Mouse (Mus musculus) adrenal gland, adult 18-20 months (tissue): ENCODE results near the gene Iqcn. TPM values are rescaled to one million over a fixed set of nuclear protein-coding genes. Genes with fewer than 3 reads are reported as not detected.

Experiments used
- DNase-seq, 2 experiments: peaks; one replicate each; pipeline ENCODE4 v3.0.0; 2021 to 2022; ENCODE audit warnings: low spot score in 2 of 2
- total RNA-seq, 2 experiments: library from RNA; stranded (reverse); gene quantifications; 1 replicate in 1 of 2; 2 replicates in 1 of 2; pipeline ENCODE4 v1.2.3; 2021

The Iqcn gene
- total RNA-seq, 2 experiments from 2014 or later, result 0.10 TPM; not detected in 1

GRCm38 (mm10) chr8:70699116-70699833, 4.0 kb upstream of the Iqcn start:
- DNase-seq, result peak; percentile 61 to 81

- peak in 1 of 2 experiments; percentile 79 for DNase-seq
These were observed 3.3 kb upstream of the Iqcn start for GRCm38 (mm10) chr8:70699834-70700554.

GRCm38 (mm10) chr8:70700555-70700922, 2.7 kb upstream of the Iqcn start:
- DNase-seq, result peak; percentile 85

GRCm38 (mm10) chr8:70701048-70701981, 1.9 kb upstream of the Iqcn start:
- DNase-seq, result no peak

- DNase-seq, result no peak
These were observed 1.0 kb upstream of the Iqcn start for GRCm38 (mm10) chr8:70701982-70702841.

- peak; percentile 51 to 58 for DNase-seq
These were observed 445 bp upstream of the Iqcn start for GRCm38 (mm10) chr8:70702842-70703182.

GRCm38 (mm10) chr8:70708281-70708680, 5.0 kb downstream of the Iqcn start:
- DNase-seq, result no peak

GRCm38 (mm10) chr8:70709794-70710193, 6.5 kb downstream of the Iqcn start:
- no peak for DNase-seq

- no peak for DNase-seq
These were observed 7.0 kb downstream of the Iqcn start for GRCm38 (mm10) chr8:70710296-70710695.

- DNase-seq, result no peak
These were observed 7.8 kb downstream of the Iqcn start for GRCm38 (mm10) chr8:70711041-70711440.

- no peak for DNase-seq
These were observed 10.7 kb downstream of the Iqcn start for GRCm38 (mm10) chr8:70713991-70714390.

- no peak for DNase-seq
These were observed 11.8 kb downstream of the Iqcn start for GRCm38 (mm10) chr8:70715086-70715485.

GRCm38 (mm10) chr8:70716521-70717400, 13.5 kb downstream of the Iqcn start:
- no peak for DNase-seq

- DNase-seq, result peak; percentile 61 to 63
These were observed 15.0 kb downstream of the Iqcn start, which contains the start of gene Gm3336 for GRCm38 (mm10) chr8:70718297-70718696. Gene Gm3336 (plus strand): TSS chr8:70718543.

- DNase-seq, result no peak
These were observed 16.6 kb downstream of the Iqcn start for GRCm38 (mm10) chr8:70719796-70720270.

- DNase-seq, result peak; percentile 75 to 87
These were observed 17.5 kb downstream of the Iqcn start for GRCm38 (mm10) chr8:70720739-70721138.

GRCm38 (mm10) chr8:70721601-70722000, 18.3 kb downstream of the Iqcn start:
- no peak for DNase-seq

GRCm38 (mm10) chr8:70723486-70724210, 20.4 kb downstream of the Iqcn start, which contains the start of gene Pde4c:
Gene Pde4c (plus strand): TSS chr8:70723720.
- no peak for DNase-seq

- DNase-seq, result no peak
These were observed 21.0 kb downstream of the Iqcn start for GRCm38 (mm10) chr8:70724216-70724615.
